Mouse (Mus musculus) retina, postnatal 7 days (tissue): ENCODE measurements around the gene Ptpn7.

Experiments
- DNase-seq: peaks from one replicate; pipeline ENCODE4 v3.0.0-alpha.2; 2012; ENCODE audit warnings: low read depth, low spot score

Gene Ptpn7

DNA sequence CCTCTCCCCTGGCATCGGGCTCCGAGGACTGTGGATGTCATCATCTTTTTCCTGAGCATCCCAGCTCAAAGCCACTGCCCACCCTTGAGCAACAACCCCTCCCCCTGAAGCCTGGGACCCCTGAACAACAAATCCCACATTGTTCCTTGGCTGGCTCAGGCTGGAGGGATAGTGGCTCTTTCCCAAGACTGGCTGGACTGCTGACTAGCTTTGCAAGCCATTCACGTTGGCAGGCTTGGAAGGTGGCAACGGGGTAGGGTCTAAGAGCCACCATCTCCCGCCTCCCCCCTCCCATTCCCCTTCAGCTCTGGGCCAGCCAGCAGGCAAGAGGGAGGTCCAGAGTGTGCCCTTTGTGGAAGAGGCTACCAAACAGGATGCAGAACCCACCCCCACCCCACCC lies 26.1 kb downstream of the Ptpn7 start:
- DNase-seq: no peak

DNA sequence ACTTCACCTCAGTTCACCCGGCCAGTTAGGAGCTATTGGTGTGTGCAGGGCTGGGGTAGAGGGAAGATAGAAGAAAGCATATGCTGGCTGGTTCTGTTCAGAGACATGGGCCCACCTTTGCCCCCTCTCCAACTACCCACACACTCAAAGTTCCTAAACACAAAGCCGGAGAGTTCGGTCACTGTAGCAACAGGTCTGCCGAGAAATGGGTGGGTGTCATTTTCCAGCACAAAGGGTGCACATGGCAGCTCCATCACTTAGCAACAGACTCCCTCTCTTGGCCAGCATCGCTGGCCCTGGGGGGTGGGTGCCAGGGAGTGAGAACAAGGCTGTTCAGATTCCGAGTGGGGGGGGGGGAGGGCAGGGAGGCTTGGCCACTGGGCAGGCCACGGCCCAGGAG lies 26.6 kb downstream of the Ptpn7 start:
- no peak for DNase-seq

DNA sequence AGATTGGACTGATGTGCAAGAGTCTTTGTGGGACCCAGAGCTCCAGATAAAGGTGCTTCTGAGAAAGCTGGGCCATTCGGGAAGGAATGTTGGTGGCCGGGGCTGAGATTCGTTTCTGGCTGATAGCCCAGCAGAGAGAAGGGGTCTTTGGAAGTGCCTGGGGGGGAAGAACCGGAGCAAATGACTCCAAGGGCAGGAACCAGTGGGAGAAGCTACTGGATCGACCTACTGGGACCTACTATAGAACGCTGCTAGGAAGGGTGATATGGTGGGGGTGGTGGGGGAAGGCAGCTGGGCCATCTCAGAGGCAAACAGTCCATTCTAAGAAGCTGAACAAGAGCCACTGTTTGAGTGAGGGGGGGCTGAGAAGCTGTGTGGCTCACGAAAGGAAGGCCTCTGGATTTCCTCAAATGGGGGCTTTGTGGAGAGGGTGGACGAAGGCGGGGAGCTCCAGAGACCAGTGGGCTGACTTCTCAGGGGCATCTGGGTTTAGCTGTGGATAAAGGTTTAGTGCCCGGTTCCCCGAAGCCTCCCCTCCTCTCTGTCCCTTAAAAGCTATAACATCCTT lies 27.1 kb downstream of the Ptpn7 start:
- DNase-seq: no peak

DNA sequence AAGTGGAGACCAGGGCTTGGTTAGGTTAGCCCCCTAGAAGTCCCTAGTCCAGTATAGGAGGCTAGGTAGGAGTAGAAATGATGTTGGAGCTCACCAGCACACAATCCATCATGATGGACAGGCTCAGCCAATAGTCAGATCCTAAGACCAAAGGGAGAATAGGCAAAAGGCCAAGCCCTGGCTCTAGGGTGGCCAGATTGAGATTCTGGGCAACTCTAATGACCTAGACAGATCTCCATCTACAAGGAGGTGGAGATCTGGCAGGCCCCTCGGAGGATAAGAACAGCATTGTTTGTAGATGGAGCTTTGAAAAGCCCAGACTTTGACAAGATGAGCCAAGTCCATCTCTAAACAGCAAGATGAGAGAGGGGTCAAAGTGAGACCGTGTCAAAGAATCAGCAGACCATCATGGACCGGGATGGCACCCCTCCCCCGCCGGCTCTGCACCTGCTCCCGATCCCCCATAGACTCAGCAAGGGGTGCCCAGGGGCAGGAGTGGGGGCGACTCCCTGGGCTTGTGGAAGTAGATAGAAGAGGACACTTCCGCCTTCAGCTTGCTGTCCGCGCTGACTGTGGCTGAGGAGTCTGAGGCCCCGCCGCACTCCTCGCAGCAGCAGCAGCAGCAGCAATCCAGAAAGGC lies 28.0 kb downstream of the Ptpn7 start:
- no peak for DNase-seq

DNA sequence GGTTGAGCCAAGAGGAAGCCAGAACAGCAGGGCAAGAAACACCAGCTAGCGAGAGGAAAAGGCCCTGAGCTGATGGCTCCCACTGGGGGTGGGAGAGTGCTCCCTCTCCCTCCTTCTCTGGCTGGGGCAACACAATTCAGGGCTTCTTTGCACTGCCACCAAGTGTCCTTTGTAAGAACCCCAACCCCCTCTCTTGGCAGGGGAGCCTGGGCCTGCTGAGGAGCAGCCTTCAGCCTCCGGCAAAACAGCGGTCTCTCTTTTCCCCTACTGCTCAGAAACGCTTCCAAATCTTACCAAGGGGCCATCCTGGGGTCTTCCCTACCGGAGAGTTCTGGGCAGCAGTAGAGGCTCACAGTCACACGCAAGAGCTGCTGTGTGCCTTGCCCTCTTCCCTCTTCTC lies 30.2 kb downstream of the Ptpn7 start:
- no peak for DNase-seq

DNA sequence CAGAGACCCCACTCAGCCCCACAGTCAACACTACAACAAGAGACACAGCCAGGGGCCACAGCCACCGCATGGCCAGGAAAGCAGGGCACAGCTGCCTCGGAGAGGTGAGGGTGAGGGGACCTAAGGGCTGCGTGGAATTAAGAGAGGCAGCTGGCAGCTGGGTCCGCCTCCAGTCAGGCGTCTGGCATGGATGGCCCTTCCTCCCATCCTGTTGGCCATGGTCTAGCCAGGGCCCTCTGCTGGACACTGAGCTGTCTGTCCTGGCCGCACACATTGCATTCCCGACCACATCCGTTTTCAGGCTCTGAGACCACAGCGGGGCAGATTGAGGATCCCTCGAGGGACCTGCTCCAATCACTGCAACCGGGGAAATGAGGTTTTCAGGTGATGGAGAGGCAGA lies 34.9 kb downstream of the Ptpn7 start, which contains the start of gene Gpr37l1:
Gene Gpr37l1 (minus strand): TSS at position 247 of the 400 bp plus-strand sequence.
- DNase-seq: no peak

DNA sequence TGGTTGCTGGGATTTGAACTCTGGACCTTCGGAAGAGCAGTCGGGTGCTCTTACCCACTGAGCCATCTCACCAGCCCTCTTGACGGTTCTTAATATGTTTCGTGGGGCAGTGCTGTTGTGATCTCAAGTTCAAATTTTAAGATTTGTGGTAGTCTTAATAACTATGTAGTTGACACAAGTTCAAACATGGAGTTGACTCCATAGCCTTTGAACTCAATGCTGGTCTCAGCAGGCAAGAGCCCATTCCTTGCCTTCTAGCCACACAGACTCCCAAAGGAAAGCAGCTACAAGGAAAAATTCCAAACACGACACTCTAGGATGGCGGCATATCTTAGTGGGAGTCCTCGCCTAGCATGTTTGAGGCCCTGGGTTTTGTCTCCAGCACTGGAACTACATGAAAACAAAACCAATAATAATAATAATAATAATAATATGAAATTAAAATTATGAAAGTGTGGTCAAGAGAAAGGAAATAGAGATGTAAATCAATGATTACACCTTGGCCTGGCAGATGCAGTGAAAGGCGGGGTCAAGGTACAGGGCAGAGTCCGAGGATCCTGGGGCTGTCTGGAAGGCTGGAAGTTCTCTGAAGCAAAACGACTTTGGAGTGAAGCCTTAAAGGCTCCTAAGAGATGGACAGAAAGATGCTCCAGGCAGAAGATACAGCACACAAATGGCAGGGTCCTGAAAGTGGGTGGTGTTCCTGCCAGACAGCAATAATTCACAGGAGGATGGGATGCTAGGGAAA lies 36.1 kb downstream of the Ptpn7 start:
- no peak for DNase-seq

DNA sequence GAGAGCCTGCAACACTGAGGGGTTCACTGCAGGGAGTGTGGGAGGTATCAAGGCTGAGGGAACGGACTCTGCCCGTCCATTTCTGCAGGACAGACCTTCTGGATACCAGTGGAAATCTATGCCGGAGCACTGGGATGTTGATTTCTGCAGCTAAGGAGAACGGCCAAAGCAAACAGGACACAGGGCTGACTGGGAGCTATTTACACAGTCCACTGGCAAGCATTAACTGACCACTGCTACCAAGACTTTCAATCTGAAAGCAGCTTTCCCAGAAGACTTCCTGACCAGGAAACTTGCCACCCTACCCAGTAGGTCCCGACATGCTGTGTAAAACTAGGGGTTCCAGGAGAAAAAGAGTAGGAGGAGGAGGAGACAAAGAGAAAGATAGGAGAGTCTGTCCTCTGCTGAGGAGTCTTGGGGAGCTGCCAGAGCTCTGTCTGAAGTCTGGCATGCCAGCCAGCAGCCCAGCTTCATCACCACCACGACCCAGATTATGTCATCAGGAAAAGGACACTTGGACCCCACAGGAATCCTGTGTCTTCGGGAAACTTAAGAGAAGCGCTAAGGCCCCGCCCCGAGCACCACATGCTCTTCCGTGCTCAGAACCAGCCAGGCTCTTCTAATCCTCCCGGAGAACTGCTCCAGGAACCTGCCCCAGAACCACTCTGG lies 37.2 kb downstream of the Ptpn7 start:
- no peak for DNase-seq

DNA sequence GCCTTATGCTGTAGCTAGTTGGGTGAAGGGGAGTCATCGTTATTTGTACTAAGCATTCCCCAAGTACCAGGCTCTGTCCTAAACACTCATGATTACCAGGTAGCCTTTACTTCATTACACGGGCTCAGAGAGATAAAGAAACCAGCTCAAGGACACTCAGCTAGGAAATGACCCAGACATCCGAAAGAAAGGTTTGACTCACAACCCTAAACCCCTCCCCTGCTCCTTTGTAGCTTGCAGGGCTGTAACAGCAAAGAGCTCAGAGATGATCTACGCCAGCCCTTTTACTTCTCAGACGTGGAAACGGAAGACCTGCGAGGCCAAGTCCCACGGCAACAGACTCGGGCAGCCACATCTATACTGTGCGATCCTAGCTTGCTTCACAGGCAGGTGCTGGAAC lies 37.8 kb downstream of the Ptpn7 start:
- DNase-seq: no peak

DNA sequence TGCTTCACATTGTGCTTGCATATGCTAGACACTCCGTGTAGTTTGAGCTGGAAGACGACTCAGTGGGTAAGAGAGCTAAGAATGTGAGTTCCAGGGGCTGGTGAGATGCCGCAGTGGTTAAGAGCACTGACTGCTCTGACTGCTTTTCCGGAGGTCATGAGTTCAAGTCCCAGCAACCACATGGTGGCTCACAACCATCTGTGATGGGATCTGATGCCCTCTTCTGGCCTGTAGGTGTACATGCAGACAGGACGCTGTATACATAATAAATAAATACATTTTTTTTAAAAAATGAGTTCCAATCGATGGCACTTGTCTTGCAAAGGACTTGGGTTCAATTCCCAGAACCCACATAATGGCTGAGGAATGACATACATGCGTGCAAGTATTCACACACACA lies 38.7 kb downstream of the Ptpn7 start:
- DNase-seq: no peak

DNA sequence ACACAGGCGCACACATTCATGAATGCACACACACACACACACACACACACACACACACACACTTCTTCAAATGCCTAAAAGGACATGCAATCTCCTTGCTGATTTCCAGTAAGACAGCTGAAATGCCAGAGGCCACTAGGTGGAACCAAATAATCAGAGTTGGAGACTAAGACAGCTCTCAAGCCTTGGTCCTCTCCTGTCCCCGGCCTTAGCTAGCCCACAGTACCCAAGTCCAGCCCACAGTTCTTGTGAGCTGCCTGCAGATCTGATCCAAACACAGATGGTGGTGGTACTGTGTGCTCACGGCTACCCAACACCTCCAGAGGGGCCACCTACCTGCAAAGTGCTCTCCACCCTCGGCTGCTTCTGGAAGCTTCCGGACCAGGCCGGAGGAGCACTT lies 39.5 kb downstream of the Ptpn7 start:
- DNase-seq: peak; percentile 76

DNA sequence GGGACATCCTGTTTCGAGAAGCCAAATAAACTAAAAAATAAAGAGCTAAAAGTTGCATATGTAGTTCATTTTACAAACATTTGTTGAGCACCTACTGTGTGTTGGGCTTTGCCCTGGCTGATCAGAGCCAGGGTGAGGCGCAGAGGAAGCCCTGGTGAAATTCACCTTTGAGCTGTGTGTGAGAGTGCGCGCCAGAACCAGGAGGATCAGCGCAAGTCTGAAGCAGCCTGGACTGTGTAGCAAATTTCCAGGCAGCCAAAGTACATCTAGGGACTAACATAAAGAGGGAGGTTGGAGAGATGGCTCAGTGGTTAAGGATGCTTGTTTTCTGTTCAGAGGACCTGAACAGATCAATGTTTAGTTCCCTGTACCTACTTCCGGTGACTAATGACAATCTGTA lies 40.8 kb downstream of the Ptpn7 start:
- no peak for DNase-seq

DNA sequence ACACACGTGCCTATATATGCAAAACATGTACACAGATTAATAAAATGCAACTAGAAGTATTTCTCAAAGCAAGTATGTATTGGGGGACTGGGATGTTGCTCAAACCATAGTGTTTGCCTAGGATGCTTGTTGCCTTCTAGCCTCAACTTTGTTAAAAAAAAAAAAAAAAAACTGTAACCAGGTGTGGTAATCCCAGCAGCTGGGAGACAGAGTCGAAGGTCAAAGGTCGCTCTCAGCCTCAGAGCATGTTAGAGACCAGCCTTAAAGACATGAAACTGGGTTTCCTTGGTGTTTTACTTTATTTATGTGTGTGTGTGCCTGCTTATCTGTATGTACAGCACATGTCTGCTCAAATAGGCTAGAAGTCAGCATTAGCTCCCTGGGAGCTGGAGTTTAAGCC lies 42.7 kb downstream of the Ptpn7 start:
- no peak for DNase-seq

DNA sequence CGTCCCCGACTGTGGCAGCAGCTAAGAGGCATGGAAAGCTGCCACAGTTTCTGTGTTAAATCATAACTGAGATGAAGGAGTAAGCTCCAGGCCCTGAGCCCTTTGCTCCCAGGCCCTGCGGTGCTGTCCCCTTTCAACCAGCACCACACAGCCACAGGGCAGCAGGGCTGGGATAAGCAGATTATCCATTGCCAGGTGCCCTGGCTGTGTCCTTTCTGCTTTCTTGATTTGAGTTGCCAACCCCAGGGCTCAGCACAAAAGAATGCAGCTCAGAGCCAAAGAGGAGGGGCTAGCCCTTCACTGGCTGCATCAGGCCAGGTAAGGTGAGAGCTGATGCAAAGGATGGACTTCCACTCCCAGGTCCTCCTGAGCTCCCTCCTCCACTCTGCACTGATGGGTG lies 45.2 kb downstream of the Ptpn7 start:
- DNase-seq: no peak

DNA sequence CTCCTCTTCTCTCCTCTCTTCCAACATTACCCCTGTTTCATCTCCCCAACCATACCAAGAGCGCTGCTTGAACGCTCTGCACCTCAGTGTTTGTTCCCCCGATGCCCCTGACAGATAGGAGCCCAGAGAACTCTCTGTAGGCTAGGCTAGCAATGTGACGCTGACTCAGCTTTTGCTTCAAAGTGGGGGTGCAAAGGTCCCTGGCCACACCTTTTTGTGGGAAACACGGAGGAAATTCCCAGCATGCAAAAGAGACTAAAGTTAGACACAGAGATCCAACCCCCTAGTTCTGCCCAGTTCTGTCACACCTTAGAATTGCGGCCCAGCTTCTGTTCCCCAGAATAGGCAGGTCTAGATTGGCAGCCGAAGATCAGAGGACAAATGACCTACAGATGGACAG lies 46.4 kb downstream of the Ptpn7 start:
- no peak for DNase-seq

DNA sequence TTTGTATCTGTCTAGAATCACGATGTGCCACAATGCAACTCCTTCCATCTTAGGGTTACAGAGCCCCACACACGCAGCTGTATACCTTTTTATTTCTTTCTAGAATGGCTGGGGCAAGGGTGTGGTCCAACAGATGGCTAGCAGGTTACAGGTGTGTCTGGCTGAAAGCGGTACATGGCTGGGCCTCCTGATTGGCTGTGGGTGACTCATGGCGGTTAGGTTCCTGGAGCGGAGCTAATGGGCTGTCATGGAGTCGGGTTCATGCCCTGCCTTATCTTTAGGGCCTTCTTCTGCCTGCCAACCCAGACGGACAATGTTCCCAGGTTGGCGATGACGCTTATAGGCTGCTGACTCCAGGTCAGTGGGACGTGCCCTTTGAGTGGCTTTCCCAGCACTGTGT lies 48.3 kb downstream of the Ptpn7 start:
- no peak for DNase-seq

DNA sequence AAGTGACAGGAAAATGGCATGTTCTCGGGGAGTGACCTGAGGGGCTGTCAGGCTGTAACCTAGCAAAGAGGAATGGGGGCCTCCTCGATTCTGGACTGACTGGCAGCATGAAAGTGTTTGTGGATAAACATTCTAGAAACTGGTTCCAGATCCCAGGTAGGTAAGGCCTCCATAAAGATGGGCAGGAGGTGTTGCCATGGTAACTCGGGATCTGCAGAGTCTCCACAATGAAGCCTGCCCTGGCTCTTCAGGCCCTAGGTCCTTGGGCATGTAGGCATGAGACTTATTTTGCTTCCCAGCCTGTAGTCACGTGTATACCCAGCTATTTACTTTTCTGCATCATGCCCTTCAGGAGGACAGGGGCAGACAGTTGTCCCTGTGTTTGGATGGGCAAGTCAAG lies 48.8 kb downstream of the Ptpn7 start:
- DNase-seq: no peak

DNA sequence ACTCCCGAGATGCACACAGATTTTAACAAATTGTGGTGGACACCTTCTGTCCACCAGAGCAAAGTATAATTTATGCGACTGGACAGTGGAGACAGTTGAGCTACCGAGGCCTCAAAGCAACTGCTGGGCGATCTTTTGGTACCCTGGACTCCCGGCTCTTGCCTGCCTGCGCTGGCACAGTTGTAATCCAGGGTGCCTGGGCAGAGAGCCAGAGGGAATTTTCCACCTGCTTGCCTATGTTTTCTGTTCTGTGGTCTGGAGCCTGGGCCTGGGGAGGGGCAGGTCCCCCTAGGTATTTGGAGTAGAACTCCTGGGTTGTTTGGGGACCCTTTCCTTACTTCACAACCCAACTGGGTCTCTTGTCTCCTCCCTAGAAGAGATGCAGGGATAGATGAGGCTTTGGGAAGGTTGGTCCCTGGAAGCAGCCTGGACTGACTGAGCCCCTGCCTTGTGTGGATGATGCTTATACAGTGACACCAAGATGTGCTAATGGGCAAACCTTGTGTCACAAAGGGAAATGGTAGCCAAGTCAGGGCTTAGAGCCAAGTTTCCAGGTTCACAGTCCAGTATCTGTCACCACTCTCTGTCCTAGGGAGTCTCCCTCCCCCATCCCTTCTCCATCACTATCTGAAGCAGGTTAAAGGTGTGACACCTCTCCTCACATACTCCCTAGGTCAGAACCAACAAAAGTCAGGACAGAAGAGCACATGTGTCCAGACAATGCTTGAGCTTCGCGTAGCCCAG lies 49.6 kb downstream of the Ptpn7 start:
- no peak for DNase-seq

DNA sequence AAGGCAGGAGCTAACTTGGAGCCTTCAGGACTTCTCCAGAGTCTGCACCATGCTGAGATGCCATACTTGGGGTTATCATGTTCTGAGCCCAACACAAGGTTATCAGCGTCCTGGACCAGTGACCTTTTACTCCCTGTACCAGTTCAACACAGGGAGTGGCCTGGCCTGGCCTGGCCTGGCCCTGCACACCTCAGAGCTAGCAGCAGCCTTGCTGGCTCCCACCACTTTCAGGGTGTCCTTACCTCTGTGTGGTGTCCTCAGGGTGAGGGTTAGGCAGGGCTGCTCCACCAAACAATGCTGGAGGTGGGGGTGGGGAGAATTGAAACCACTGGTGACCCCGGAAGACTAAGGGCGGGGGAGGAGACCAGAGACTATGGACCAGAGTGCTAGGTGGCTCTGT lies 50.5 kb downstream of the Ptpn7 start:
- DNase-seq: no peak

DNA sequence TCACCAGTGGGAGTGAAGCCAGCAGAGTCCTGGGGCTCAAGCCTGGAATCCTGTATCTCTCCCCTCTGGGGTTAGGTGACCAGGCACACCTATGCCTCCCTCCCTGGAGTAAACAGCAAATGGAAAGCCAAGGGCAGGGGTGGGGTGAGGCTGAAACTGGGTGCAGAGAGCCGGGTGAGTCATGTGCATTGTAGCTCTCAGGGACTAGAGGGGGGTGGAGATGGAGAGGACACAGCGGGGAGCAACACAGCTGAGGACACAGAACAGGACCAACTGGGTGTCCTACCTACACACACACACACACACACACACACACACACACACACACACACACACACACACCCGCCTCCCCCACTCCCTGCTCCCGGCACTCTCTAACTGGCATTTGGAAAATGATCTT lies 50.9 kb downstream of the Ptpn7 start:
- no peak for DNase-seq

DNA sequence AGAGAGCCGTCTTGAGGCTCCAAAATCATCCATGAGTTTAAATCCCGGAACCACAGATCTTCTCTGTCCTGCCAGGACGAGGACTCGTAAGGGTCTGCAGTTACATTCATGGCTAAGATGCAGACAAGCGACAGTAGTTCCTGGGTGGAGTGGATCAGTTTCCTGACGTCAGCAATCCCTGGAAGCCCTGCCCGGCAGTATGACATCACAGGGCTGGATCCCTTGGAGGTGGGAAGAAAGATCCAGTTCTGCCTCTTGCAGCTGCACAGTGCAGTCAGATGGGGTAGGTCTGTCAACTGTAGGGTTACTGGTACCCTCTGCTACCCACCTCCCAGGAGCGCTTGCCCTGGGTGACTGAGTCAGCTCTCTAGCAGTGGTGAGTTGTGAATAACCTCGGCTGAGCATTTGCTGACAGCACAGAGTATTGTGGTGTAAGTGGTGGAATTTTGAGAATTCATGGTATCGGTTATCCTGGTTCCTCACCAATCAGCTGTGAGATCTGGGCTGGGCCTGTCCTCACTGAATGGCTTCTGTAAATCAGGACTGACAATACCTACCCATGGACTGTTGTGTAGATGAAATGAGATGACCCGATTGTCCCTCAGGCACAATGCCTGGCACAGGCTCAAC lies 51.6 kb downstream of the Ptpn7 start:
- no peak for DNase-seq

DNA sequence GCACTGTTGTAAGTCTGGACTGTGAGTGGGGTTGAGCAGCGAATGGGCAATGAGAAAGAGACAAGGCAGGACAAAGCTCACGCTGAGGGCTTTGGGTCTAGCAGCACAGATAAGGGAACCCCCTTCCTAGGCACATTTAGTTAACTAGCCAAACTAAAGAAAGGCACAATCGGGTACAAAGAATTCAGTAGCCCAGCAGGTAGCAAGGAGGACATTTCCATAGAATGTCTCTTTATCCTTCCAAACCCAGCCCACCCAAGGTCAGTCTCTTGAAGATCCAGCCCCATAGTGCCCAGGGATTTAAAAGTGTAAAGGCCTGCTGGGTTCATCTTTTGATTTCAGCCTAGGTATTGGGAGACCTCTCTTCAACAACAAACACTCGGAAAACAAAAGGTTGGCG lies 53.4 kb downstream of the Ptpn7 start:
- no peak for DNase-seq
